Mouse (Mus musculus) C2C12 (cell line): ENCODE measurements at regions not wholly inside any gene's neighbourhood (a gene's known extent, or its start where the extent isn't known, plus 50 kb on each side); places are given as distances from the start of the nearest gene placed in this dataset.

Experiments
- H3K27me3 ChIP-seq: one replicate; pipeline ENCODE4 v1.6.1; 2011; ENCODE audit not compliant: control insufficient read depth, insufficient read depth, insufficient read length
- H3K36me3 ChIP-seq: one replicate; pipeline ENCODE4 v1.6.1; 2011; ENCODE audit not compliant: control insufficient read depth, insufficient read depth
- H3K4me3 ChIP-seq: one replicate; pipeline ENCODE4 v1.5.1; 2011; ENCODE audit warnings: mild to moderate bottlenecking, control low read depth; ENCODE audit not compliant: poor library complexity, insufficient read depth, severe bottlenecking
- H3K79me2 ChIP-seq: one replicate; pipeline ENCODE4 v1.6.1; 2011; ENCODE audit not compliant: control insufficient read depth, insufficient read depth
- H3K79me3 ChIP-seq: one replicate; pipeline ENCODE4 v1.6.1; 2011; ENCODE audit warnings: low read depth, control low read depth
- H3ac ChIP-seq: one replicate; pipeline ENCODE3; 2011; ENCODE audit warnings: low read depth; ENCODE audit not compliant: control insufficient read depth, insufficient read length
- CEBPB ChIP-seq: IDR thresholded peaks from one replicate; pipeline ENCODE4 v1.6.1; 2011; ENCODE audit warnings: low read depth, mild to moderate bottlenecking, control low read depth, moderate library complexity
- CTCF ChIP-seq: IDR thresholded peaks from one replicate; pipeline ENCODE4 v1.5.1; 2011; ENCODE audit not compliant: control insufficient read depth, insufficient read depth, insufficient read length
- FOSL1 ChIP-seq: IDR thresholded peaks from one replicate; pipeline ENCODE4 v1.8.0; 2011; ENCODE audit warnings: mild to moderate bottlenecking, low read length; ENCODE audit not compliant: poor library complexity, insufficient read depth, severe bottlenecking
- MAX ChIP-seq: IDR thresholded peaks from one replicate; pipeline ENCODE4 v1.6.1; 2011; ENCODE audit warnings: mild to moderate bottlenecking, control low read depth
- MYOD1 ChIP-seq: IDR thresholded peaks from one replicate; pipeline ENCODE4 v1.6.1; 2011; ENCODE audit warnings: low read depth; ENCODE audit not compliant: control insufficient read depth, insufficient read length
- MYOG ChIP-seq: IDR thresholded peaks from one replicate; pipeline ENCODE4 v1.6.1; 2011; ENCODE audit not compliant: control insufficient read depth, insufficient read length; ENCODE audit errors: extremely low read depth
- USF1 ChIP-seq: IDR thresholded peaks from one replicate; pipeline ENCODE4 v1.6.1; 2011; ENCODE audit warnings: low read depth, mild to moderate bottlenecking, control low read depth, moderate library complexity

GRCm38 (mm10) chr10:17528116-17528515 lies 194.9 kb upstream of the Cited2 start:
- Histone ChIP-seq H3K27me3 (no peaks in the 10 kb centered on the region), H3K36me3 (no peaks in the 10 kb centered on the region), H3K79me2 (no peaks in the 10 kb centered on the region), H3K79me3 (no peaks in the 10 kb centered on the region), H3ac (no peak overlapping the region), H3K4me3 (no peak overlapping the region)
- TF ChIP-seq MYOG = no peak
- no peak for TF ChIP-seq CTCF
- TF ChIP-seq FOSL1 = no peak
- TF ChIP-seq USF1 = no peak
- no peak for TF ChIP-seq MAX
- TF ChIP-seq CEBPB = no peak
- no peak for TF ChIP-seq MYOD1

- no peak overlapping the region for H3ac ChIP-seq
- no peaks in the 10 kb centered on the region for H3K36me3 ChIP-seq
- H3K27me3 ChIP-seq = no peaks in the 10 kb centered on the region
- no peaks in the 10 kb centered on the region for H3K79me3 ChIP-seq
- no peaks in the 10 kb centered on the region for H3K79me2 ChIP-seq
- H3K4me3 ChIP-seq = no peak overlapping the region
- TF ChIP-seq MYOG (no peak), CTCF (no peak), MAX (no peak), MYOD1 (no peak)
Observed at GRCm38 (mm10) chr10:17528846-17529245, 194.2 kb upstream of the Cited2 start.

GRCm38 (mm10) chr10:17529851-17530509 lies 193.0 kb upstream of the Cited2 start:
- Histone ChIP-seq H3K27me3 (no peaks in the 10 kb centered on the region), H3K79me2 (no peaks in the 10 kb centered on the region), H3ac (no peak overlapping the region), H3K4me3 (no peak overlapping the region), H3K36me3 (no peaks in the 10 kb centered on the region), H3K79me3 (no peaks in the 10 kb centered on the region)
- no peak for TF ChIP-seq MYOD1
- TF ChIP-seq CTCF = no peak
- no peak for TF ChIP-seq USF1
- no peak for TF ChIP-seq FOSL1
- TF ChIP-seq CEBPB = no peak
- TF ChIP-seq MAX = no peak

GRCm38 (mm10) chr10:17531021-17531420 lies 192.0 kb upstream of the Cited2 start:
- Histone ChIP-seq H3K79me3 (no peaks in the 10 kb centered on the region), H3K36me3 (no peaks in the 10 kb centered on the region), H3K27me3 (no peaks in the 10 kb centered on the region), H3ac (no peak overlapping the region), H3K79me2 (no peaks in the 10 kb centered on the region), H3K4me3 (no peak overlapping the region)
- TF ChIP-seq USF1 = no peak
- no peak for TF ChIP-seq CTCF
- TF ChIP-seq FOSL1 = no peak
- TF ChIP-seq MYOD1 = no peak
- TF ChIP-seq MAX = no peak
- TF ChIP-seq MYOG = no peak
- no peak for TF ChIP-seq CEBPB

GRCm38 (mm10) chr10:17538944-17539533 lies 184.0 kb upstream of the Cited2 start:
- no peaks in the 10 kb centered on the region for H3K79me3 ChIP-seq
- no peaks in the 10 kb centered on the region for H3K79me2 ChIP-seq
- H3K4me3 ChIP-seq = no peak overlapping the region
- H3K36me3 ChIP-seq = no peaks in the 10 kb centered on the region
- H3ac ChIP-seq = no peak overlapping the region
- TF ChIP-seq CTCF (no peak), USF1 (no peak), CEBPB (no peak), MAX (no peak), FOSL1 (no peak), MYOD1 (no peak), MYOG (no peak)
- no peaks in the 10 kb centered on the region for H3K27me3 ChIP-seq
